Mouse (Mus musculus): ENCODE results near the gene B4galnt2. TPM values are rescaled to one million over a fixed set of nuclear protein-coding genes. Genes with fewer than 3 reads are reported as not detected.
"Not testable (repeated sequence)": the region's sequence is repeated elsewhere in the genome, so short reads cannot be mapped to it uniquely, and the experiment has no call there.

B4galnt2 gene
- total RNA-seq, 2 experiments from 2014 or later: not detected

GRCm38 (mm10) chr11:95907805-95908524, 6.7 kb downstream of the B4galnt2 start:
- intact Hi-C loops (cut with DNase I): no loop called here
- no peak for DNase-seq (ENCODE audit: low spot score in 2 of 2)

- intact Hi-C loops (cut with DNase I): no loop called here
- no peak for DNase-seq (ENCODE audit: low spot score in 2 of 2)
Measured at GRCm38 (mm10) chr11:95904290-95904689, 10.4 kb downstream of the B4galnt2 start.

DNA sequence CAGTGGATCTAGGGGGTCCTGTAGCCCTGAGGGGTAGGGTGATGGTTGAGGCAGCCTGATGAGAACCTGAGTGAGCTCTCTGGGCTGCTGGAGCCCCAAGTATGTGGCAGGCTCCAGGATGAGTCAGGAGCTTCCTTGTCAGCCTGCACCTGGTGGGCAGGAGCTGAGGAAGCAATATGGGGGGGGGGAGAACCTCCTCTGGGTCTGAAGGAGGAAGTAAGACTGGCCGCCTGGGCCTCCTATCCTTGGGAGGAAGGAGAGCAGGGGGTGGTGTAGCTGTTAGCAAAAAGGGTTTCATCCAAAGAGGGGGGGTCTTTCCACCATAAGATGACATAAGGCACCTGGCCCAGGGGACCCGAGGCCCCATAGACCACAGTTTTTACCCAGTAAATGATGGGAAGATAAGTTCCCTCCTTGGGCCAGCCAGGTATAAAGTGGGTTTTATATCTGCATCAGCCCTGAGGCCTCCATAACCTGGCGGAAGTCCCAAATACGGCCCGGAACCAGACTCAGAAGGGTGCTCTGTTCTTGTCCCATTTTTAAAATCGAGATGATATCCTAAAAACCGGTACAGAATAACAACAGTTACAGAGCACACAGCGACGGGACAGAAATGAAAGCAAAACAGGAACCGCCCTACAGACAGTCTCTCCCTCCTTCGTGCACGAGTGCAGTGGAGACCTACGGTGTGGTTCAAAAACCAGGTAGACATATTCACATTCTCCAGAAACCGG, 18.1 kb downstream of the B4galnt2 start:
- intact Hi-C loops (cut with DNase I): no loop called here
- DNase-seq (ENCODE audit: low spot score in 2 of 2): no peak

GRCm38 (mm10) chr11:95890462-95891051, 24.1 kb downstream of the B4galnt2 start:
- no peak for DNase-seq (ENCODE audit: low spot score in 2 of 2)
- intact Hi-C loops (cut with DNase I): no loop called here

- not testable (repeated sequence) for DNase-seq (ENCODE audit: low spot score in 2 of 2)
- intact Hi-C loops (cut with DNase I): loop anchor here (5.0 kb wide), 1 partner anchor 97 kb away; no protein-coding TSS in a partner anchor
Measured at GRCm38 (mm10) chr11:95879861-95880260, 34.8 kb downstream of the B4galnt2 start.

DNA sequence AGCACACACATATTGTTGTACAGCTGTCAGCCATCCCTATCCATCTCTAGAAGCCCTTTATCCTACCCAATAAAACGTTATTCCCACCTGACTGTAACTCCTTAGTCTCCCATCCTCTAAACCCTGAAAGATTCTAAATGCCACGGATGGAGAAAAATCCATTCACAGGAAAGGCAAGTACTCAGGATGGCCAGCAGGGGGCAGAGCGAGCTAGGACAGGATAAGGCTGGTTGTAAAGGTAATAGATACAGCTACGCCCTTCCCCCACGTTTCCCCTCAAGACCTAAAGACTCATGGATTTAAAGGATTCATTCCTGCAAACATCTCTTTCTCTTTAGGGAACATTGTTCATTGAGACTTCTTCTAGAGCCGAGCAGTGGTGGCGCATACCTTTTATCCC, 38.4 kb downstream of the B4galnt2 start:
- peak; percentile 42 to 54 for DNase-seq (ENCODE audit: low spot score in 2 of 2)

DNA sequence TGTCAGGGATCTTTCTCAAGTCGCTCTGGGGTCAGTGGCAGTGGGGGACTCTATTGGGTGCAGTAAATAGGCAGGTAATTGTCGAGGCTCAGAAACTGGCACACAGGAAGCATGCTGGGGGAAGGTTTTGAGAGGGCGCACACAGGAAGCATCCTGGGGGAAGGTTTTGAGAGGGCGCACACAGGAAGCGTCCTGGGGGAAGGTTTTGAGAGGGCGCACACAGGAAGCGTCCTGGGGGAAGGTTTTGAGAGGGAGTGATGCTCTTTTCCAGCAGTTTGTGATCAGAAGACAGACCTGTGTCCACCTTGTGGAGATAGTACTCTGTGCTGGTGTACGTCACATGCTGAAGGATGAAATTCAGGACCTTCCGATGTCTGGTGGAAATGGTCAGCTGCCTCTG, 38.9 kb downstream of the B4galnt2 start:
- no peak for DNase-seq (ENCODE audit: low spot score in 2 of 2)
- intact Hi-C loops (cut with DNase I): loop anchor here (5.0 kb wide), 1 partner anchor 101 kb away; no protein-coding TSS in a partner anchor

More for the DNA sequence above, 38.4 kb downstream of the B4galnt2 start:
- intact Hi-C loops (cut with DNase I): loop anchor here (5.0 kb wide), 1 partner anchor 101 kb away; no protein-coding TSS in a partner anchor

DNA sequence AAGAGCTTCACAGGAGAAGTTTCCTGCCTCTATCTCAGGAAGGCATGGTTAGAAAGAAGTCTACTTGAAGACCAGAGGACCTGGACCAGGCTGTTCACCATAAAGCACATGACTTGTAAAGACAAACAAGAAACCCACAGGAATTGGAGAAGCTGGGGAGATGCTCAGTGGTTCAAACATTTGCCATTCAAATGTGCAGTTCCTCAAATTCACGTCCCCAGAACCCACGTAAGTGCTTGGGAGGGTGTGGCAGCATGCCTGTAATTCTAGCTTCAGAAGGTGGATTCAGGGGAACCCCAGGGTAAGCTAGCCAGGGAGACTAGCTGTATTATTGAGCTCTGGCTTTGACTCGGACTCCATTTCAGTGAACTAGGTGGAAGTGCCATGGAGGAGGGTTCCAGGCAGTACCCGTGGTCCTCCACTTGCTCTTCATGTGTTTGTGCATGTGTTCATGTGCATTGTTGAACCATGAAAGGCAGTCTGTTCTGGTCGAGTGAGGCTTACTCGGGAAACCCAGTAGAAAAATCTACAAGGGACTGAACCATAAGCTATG, 44.7 kb downstream of the B4galnt2 start:
- intact Hi-C loops (cut with DNase I): no loop called here

DNA sequence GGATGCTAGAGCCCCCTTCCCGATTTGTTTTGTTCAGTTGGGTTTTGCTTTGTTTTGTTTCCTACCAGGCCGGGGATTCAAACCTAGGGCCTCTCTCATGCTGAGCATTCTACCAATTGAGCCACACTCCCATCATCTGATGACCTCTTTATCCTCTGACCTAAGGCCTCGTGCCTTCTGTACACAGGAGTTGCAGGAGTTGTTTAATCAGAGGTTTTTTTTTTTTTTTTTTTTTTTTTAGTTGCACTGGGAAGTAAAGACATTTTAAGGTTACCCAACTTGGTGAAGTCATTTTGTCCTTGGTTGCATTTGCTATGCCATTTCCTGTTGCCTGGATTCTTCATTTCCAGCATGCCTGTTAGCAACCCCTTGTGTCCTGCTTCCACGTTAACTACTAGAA, 45.2 kb downstream of the B4galnt2 start:
- intact Hi-C loops (cut with DNase I): no loop called here
- DNase-seq (ENCODE audit: low spot score in 2 of 2): no peak

More for the DNA sequence above, 44.7 kb downstream of the B4galnt2 start:
- DNase-seq (ENCODE audit: low spot score in 2 of 2): no peak

DNA sequence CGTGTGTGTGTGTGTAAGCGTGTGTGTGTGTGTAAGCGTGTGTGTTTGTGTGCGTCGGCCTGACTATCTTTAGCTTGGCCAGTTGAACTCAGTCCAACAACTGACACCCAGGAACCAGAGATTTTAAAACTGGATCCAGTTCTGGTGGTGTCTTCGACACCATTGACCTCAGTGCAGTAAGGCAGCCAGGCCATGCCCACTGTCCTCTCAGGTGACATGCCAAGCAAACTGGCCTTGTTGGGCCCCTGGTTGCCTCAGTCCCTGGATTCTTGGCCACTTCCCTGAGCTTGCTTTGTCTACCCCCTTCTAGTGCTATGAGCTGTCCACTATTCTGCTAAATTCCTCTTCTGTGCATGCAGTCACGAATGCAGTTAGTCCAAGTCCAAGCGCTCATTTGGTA, 53.3 kb downstream of the B4galnt2 start:
- DNase-seq (ENCODE audit: low spot score in 2 of 2): no peak
- intact Hi-C loops (cut with DNase I): no loop called here

DNA sequence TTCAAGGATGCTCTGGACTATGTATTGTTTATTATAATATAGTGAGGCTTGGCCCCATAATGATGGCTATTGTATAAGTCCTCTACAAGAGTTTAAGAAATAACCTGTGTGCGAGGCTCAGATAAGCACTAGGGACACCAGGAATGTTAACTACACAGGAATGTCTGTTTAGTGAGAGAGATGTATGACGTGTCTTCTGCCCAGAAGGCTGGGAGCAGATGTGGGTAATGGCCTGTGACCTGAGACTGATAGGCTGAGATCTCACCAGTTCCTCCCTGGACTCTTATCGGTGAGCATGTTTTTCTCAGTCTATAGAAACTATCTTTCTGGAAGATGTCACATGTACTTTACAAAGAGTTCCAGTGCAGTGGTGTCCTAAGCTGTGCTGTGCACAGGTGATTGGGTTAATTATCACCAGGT, 54.6 kb downstream of the B4galnt2 start:
- intact Hi-C loops (cut with DNase I): no loop called here
- DNase-seq (ENCODE audit: low spot score in 2 of 2): no peak

DNA sequence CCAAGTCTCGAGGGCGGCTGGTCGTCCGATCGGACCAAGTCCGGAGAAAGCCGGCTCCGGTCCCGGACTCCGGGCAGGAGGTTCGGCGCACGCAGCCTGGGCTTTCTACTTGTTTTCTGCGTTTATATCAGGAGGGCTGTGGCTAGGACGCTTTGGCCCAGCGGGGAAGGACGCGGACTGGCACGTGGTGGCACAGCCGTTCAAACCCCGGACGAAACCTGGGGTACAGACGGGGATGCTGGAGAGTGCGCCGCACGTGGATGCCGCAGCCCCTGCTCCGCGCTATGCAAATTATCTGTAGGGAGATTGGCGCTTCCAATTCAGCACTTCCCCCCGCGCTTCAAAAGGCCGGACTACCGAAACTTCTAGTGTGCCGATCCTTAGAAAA, 55.2 kb downstream of the B4galnt2 start:
- intact Hi-C loops (cut with DNase I): no loop called here
- DNase-seq (ENCODE audit: low spot score in 2 of 2): peak; percentile 69 to 70

DNA sequence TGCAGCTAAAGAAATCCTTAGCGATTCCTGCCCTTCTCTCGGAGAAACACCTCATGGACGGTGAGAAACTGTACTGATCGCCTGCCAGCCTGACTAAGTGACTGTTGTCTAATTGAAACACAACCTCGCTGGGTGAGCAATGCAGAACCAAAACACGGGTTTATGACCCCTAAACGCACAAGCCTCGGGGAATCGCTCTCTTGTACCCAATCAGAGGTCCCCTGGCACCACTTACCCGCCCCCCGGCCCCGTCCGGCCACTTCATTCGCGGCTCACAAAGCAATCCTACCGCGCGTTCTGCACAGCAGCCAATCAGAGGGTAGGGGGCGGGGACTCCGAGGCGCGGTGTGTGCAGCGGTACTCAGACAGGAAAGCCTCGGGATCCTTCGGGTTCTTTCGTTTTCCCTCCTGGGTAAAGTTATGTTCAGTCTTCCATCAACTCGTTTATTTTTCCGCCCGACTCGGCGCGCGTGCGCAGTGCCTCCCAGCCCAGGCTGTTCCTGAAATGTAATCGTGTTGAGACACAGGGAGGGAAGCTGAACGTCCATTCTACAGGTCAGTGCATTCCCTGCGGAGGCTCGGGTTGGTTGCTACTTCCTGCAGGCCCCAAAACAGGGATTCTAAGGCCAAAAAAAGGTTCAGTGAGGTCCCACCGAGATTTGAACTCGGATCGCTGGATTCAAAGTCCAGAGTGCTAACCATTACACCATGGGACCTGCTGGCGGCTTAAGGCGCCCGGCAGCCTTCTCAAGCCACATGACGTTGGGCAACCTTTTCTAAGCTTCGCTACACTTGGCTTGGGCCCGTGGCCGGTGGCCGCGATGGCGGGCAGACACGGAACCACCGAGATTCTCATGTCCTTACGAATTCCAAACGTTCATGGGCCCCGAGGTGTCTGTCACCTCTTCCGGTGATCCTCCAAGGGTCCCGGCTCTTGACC, 55.9 kb downstream of the B4galnt2 start:
- intact Hi-C loops (cut with DNase I): no loop called here

DNA sequence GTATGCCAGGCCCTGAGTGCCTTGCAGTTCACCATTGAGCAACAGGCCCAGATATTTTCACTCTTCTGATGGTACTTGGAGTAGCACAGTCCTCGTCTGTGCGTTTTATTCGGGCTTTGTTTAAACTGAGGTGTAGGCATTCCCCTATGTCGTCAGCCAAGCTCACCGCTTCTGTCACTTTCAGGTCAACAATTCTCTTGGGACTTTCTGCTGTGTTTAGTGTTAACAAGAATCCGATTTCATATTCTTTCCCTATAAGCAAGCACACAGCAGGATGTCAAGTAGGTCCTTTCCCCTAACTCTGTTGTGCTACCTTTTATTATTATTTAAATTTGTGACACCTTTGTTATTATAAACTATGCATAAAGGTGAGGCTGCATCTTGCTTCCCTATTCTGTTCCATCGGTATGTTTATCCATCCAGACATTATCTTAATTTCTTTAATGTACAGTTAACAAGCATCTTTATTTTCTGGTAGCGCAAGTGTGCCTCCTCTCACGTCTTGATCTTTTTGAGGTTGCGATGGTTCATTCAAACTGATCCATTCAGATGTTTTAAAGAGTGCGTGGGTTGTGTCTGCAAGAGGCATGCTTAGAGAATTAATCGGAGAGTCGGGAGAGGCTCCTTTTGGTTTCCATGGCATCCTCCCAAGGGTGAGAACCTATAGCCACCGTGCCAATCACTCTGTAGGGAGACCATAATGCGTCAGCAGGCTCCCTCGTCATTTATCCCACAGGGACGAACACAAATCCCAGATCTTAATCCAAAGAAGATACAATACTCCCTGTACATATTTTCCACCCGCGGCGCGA, 56.8 kb downstream of the B4galnt2 start:
- intact Hi-C loops (cut with DNase I): no loop called here
- peak in 1 of 2 experiments; percentile 79 for DNase-seq (ENCODE audit: low spot score in 2 of 2)

More for the DNA sequence above, 55.9 kb downstream of the B4galnt2 start:
- DNase-seq (ENCODE audit: low spot score in 2 of 2): peak; percentile 97 to 100

GRCm38 (mm10) chr11:95857306-95857705, 57.4 kb downstream of the B4galnt2 start:
- intact Hi-C loops (cut with DNase I): no loop called here
- no peak for DNase-seq (ENCODE audit: low spot score in 2 of 2)

GRCm38 (mm10) chr11:95853684-95854083, 61.0 kb downstream of the B4galnt2 start:
- DNase-seq (ENCODE audit: low spot score in 2 of 2): peak in 1 of 2 experiments; percentile 48
- intact Hi-C loops (cut with DNase I): no loop called here

DNA sequence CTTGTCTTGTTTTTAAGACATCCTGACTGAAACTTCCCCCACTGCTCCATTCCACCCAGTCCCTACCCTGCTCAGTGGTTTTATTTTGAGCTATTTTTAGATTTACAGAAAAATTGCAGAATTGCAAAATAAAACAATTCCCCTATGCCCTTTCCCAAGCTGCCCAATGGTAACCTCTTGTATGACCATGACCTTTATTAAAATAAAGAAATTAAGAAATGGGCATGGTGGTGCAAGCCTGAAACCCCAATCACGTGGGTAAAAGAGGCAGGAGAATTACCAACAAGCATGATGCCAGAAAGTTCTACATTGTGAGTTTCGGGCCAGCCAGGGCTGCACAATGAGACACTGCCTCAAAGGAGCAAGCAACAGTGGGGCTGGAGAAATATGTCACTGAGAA, 63.8 kb downstream of the B4galnt2 start:
- intact Hi-C loops (cut with DNase I): no loop called here
- no peak for DNase-seq (ENCODE audit: low spot score in 2 of 2)

DNA sequence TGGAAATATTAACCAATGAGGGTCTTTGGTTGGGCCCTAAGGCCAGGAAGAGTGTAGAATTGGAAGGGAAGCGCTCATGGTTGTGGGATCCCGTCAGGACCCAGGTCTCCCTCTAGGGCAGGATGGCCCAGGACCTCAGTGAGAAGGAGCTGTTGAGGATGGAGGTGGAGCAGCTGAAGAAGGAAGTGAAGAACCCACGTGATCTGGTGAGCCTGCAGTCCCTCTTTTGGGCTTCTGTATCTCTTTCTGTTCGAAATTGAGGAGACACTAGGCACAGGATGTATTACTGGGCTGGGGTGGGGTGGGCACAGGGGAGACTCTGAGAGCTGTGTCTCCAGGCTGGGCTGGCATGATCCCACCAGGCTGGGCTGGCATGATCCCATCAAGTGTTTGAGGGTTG, 69.8 kb downstream of the B4galnt2 start:
- DNase-seq (ENCODE audit: low spot score in 2 of 2): no peak
- intact Hi-C loops (cut with DNase I): no loop called here

Measured in left cerebral cortex, postnatal 14 days (tissue).